In genomic region chr9:103591962-103592361, GRCm38 (mm10) we compare ENCODE assay signal across 22 mouse cellular contexts.
DNase-seq lines count a peak whose midpoint lies in the region; ATAC-seq lines count a peak whose summit lies in the region.
"Had no signal": no experiment of that assay in that cellular context is flagged by ENCODE, and none has a peak within 500 bp of the region (broad histone marks: within the 10 kb centered on the region; RNA-seq: fewer than 3 reads in every experiment).

No protein-coding gene starts in this region.

- no peak overlapping the region for H3K4me3 ChIP-seq in heart, embryonic 10.5 days
- no peak overlapping the region for H3K4me3 ChIP-seq in heart, embryonic 12.5 days
- no peak overlapping the region for H3K4me3 ChIP-seq in liver, embryonic 12.5 days
- H3K4me3 ChIP-seq: embryonic facial prominence, embryonic 10.5 days; forebrain, embryonic 13.5 days; hindbrain, embryonic 15.5 days had no signal

- H3K9me3 ChIP-seq in heart, embryonic 10.5 days: no peaks in the 10 kb centered on the region
- H3K9me3 ChIP-seq in heart, embryonic 12.5 days (replicated peaks): peaks cover 3% of the 10 kb centered on the region; the same call in 1 of the 2 replicates
- no peaks in the 10 kb centered on the region for H3K9me3 ChIP-seq in liver, embryonic 12.5 days (replicated peaks)
- H3K9me3 ChIP-seq: embryonic facial prominence, embryonic 10.5 days; forebrain, embryonic 13.5 days; hindbrain, embryonic 15.5 days had no signal

- no peak overlapping the region for H3K4me2 ChIP-seq in heart, embryonic 12.5 days
- no peak overlapping the region for H3K4me2 ChIP-seq in liver, embryonic 12.5 days
- H3K4me2 ChIP-seq: forebrain, embryonic 13.5 days; heart, embryonic 11.5 days; hindbrain, embryonic 15.5 days had no signal

- ATAC-seq in heart, embryonic 12.5 days (ENCODE audit: insufficient number of reproducible peaks, low FRiP score): no peak
- ATAC-seq in liver, embryonic 12.5 days: no peak
- ATAC-seq: CD4-positive, CD25-positive, alpha-beta regulatory T cell, adult 4 months; forebrain, embryonic 13.5 days; forebrain, postnatal 0 days; intestine, embryonic 16.5 days had no signal

- H3K36me3 ChIP-seq in heart, embryonic 10.5 days: peaks cover 3% of the 10 kb centered on the region
- H3K36me3 ChIP-seq in heart, embryonic 12.5 days: peaks cover 7% of the 10 kb centered on the region
- no peaks in the 10 kb centered on the region for H3K36me3 ChIP-seq in liver, embryonic 12.5 days
- H3K36me3 ChIP-seq: embryonic facial prominence, embryonic 10.5 days; G1E; hindbrain, embryonic 15.5 days had no signal

- whole genome bisulfite sequencing in heart, embryonic 10.5 days: 86% methylated on average over 4 of the region's 4 CpGs
- 89% methylated on average over 4 of the region's 4 CpGs for WGBS in heart, embryonic 12.5 days
- 59% methylated on average over 4 of the region's 4 CpGs for WGBS in liver, embryonic 12.5 days (ENCODE audit: insufficient replicate concordance)

- H3K27ac ChIP-seq in heart, embryonic 10.5 days: 0 out of 2 replicates have a peak overlapping the region, but pooled peaks have one; percentile 74
- no peak overlapping the region for H3K27ac ChIP-seq in heart, embryonic 12.5 days (ENCODE audit: poor library complexity, severe bottlenecking)
- no peak overlapping the region for H3K27ac ChIP-seq in liver, embryonic 12.5 days
- H3K27ac ChIP-seq: embryonic facial prominence, embryonic 10.5 days; forebrain, embryonic 13.5 days had no signal

- no peaks in the 10 kb centered on the region for H3K27me3 ChIP-seq in heart, embryonic 10.5 days (ENCODE audit: insufficient read depth, poor library complexity, severe bottlenecking)
- no peaks in the 10 kb centered on the region for H3K27me3 ChIP-seq in heart, embryonic 12.5 days (replicated peaks)
- no peaks in the 10 kb centered on the region for H3K27me3 ChIP-seq in liver, embryonic 12.5 days (replicated peaks)
- H3K27me3 ChIP-seq: forebrain, embryonic 13.5 days; hindbrain, embryonic 15.5 days had no signal

- DNase-seq in adrenal gland, adult 2 months: peak; percentile 13
- no peak for DNase-seq in adrenal gland, adult 8-10 months
- DNase-seq in cerebellum, adult 8-10 months: peak; percentile 53
- no peak for DNase-seq in cerebellum, postnatal 4 days (ENCODE audit: low spot score in 2 of 2)
- DNase-seq in heart, embryonic 10.5 days (ENCODE audit: low spot score): no peak
- DNase-seq in cerebellum, postnatal 25 days: peak; percentile 65 to 72
- DNase-seq: adrenal gland, postnatal 14 days; B cell, adult 2 months; forebrain, postnatal 0 days; gastrocnemius, postnatal 36 days; heart, adult 18-20 months; heart, postnatal 36 days; kidney, adult 2 months had no signal

- no peak overlapping the region for H3K9ac ChIP-seq in heart, embryonic 12.5 days
- no peak overlapping the region for H3K9ac ChIP-seq in liver, embryonic 12.5 days
- H3K9ac ChIP-seq: forebrain, embryonic 13.5 days; forebrain, postnatal 0 days; hindbrain, embryonic 15.5 days had no signal

- H3K4me1 ChIP-seq in heart, embryonic 10.5 days: peaks cover 36% of the 10 kb centered on the region
- peaks cover 33% of the 10 kb centered on the region for H3K4me1 ChIP-seq in heart, embryonic 12.5 days (replicated peaks)
- no peaks in the 10 kb centered on the region for H3K4me1 ChIP-seq in liver, embryonic 12.5 days

Comparison
In these comparisons a context has a peak if more than half of its experiments do, and no peak if none do; other contexts are left out.
1. DNase-seq: peak in adrenal gland, adult 2 months (single experiment), cerebellum, adult 8-10 months (single experiment) and cerebellum, postnatal 25 days (2 of 2); none in adrenal gland, adult 8-10 months (single experiment), cerebellum, postnatal 4 days (0 of 2) and heart, embryonic 10.5 days (single experiment).